Mouse (Mus musculus): ENCODE measurements at regions not wholly inside any gene's neighbourhood (a gene's known extent, or its start where the extent isn't known, plus 50 kb on each side); places are given as distances from the start of the nearest gene placed in this dataset.

DNA sequence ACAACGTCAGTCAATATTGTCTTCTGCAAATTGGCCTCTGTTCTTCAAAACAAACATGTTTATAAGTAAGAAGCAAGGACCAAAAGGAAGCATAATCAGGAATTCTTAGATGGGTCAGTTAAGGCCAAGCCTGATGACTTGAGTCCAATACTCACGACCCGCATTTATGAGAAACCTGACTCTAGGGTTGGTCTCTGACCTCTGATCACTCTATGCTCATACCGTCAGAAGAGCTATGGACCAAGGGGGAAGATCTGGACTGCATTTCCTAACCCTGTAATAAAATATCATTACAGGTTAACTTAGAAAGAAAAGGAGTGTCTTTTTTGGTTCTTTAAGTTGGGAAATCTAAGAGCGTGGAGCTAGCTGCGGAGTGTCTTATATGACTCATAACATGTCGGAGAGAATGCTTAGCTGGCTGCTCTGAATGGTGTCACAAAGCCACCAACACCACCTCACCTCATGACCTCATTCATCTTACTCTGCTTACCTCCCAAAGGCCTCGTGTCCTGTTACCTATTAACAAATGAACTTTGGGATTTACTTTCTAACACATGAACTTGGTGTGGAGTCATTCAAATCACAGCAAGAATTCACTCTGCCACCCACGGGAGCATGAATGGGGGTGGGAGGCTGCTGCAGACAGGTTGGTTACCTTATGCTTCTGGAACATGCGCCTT, 170.3 kb downstream of the Cd83 start:
- Histone ChIP-seq H3K9me3 (ENCODE audit: control insufficient read depth, low read length) (no peaks in the 10 kb centered on the region), H3K4me2 (ENCODE audit: low read length) (no peak overlapping the region), H3K27ac (ENCODE audit: low read depth, low read length) (no peak overlapping the region), H3K4me3 (ENCODE audit: low read length) (no peak overlapping the region), H3K9ac (ENCODE audit: low read depth, low read length) (no peak overlapping the region), H3K4me1 (ENCODE audit: control insufficient read depth, insufficient read depth, low read depth, low read length) (peaks cover 3% of the 10 kb centered on the region; the same call in 1 of the 2 replicates), H3K27me3 (replicated peaks; ENCODE audit: control insufficient read depth, insufficient read depth, low read length) (no peaks in the 10 kb centered on the region), H3K36me3 (ENCODE audit: control insufficient read depth, insufficient read depth, low read length) (no peaks in the 10 kb centered on the region)
- no peak for ATAC-seq
- WGBS = 91% methylated on average over 10 of the region's 10 CpGs

DNA sequence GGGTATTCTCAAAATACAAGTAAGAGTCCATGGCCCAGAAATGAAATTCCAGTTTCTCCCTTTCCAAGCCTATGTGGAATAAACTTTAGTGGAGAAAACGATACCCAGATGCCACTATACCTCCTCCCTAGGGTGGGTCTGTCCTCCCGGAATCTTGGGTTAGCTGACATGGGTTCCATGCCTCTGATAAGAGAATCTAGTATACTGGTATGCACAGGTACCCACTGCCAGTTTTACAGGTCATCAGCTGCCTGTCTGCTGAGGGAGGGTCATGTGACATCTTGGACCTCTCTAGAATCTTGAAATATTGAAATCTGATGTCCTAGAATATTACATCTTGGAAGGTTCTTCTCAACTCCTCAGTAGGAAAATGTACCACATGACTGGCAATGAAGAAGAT, 172.5 kb downstream of the Cd83 start:
- no peak overlapping the region for H3K4me2 ChIP-seq (ENCODE audit: low read length)
- H3K9me3 ChIP-seq (ENCODE audit: control insufficient read depth, low read length) = no peaks in the 10 kb centered on the region
- H3K9ac ChIP-seq (ENCODE audit: low read depth, low read length) = no peak overlapping the region
- ATAC-seq = no peak
- H3K27me3 ChIP-seq (replicated peaks; ENCODE audit: control insufficient read depth, insufficient read depth, low read length) = no peaks in the 10 kb centered on the region
- no peaks in the 10 kb centered on the region for H3K4me1 ChIP-seq (ENCODE audit: control insufficient read depth, insufficient read depth, low read depth, low read length)
- H3K27ac ChIP-seq (ENCODE audit: low read depth, low read length) = no peak overlapping the region
- 87% methylated on average over 2 of the region's 2 CpGs for WGBS
- H3K4me3 ChIP-seq (ENCODE audit: low read length) = no peak overlapping the region
- no peaks in the 10 kb centered on the region for H3K36me3 ChIP-seq (ENCODE audit: control insufficient read depth, insufficient read depth, low read length)

DNA sequence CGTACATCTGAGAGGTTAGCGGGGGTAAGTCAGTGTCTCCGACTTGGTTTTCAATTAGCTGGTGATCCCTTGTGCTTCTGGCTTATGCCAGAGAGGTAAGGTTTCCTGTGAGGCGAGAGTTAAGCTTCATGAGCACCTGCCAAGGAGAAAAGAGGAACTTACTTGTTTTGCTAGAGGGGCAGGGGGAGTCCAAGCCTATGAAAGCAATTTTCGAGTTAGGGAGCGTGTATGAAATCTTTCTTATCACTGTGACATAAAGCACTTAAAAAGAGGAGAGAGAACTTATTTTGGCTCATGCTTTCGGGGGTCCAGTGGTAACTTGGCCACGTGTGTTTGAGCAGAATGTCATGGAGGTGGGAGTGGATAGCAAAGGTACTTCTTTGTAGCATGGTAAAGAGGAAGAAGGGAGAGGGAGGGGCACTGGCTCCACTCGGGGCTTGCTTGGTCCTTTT, 174.6 kb downstream of the Cd83 start:
- Histone ChIP-seq H3K36me3 (ENCODE audit: control insufficient read depth, insufficient read depth, low read length) (no peaks in the 10 kb centered on the region), H3K27ac (ENCODE audit: low read depth, low read length) (no peak overlapping the region), H3K4me2 (ENCODE audit: low read length) (no peak overlapping the region), H3K9ac (ENCODE audit: low read depth, low read length) (no peak overlapping the region), H3K27me3 (replicated peaks; ENCODE audit: control insufficient read depth, insufficient read depth, low read length) (no peaks in the 10 kb centered on the region), H3K4me3 (ENCODE audit: low read length) (no peak overlapping the region), H3K9me3 (ENCODE audit: control insufficient read depth, low read length) (no peaks in the 10 kb centered on the region), H3K4me1 (ENCODE audit: control insufficient read depth, insufficient read depth, low read depth, low read length) (no peaks in the 10 kb centered on the region)
- 61% methylated on average over 9 of the region's 9 CpGs for WGBS
- no peak for ATAC-seq

- no peak for ATAC-seq
- Histone ChIP-seq H3K9me3 (ENCODE audit: control insufficient read depth, low read length) (no peaks in the 10 kb centered on the region), H3K9ac (ENCODE audit: low read depth, low read length) (no peak overlapping the region), H3K27me3 (replicated peaks; ENCODE audit: control insufficient read depth, insufficient read depth, low read length) (no peaks in the 10 kb centered on the region), H3K4me3 (ENCODE audit: low read length) (no peak overlapping the region), H3K27ac (ENCODE audit: low read depth, low read length) (no peak overlapping the region), H3K36me3 (ENCODE audit: control insufficient read depth, insufficient read depth, low read length) (no peaks in the 10 kb centered on the region), H3K4me2 (ENCODE audit: low read length) (no peak overlapping the region), H3K4me1 (ENCODE audit: control insufficient read depth, insufficient read depth, low read depth, low read length) (no peaks in the 10 kb centered on the region)
- 78% methylated on average over 6 of the region's 6 CpGs for WGBS
Observed at GRCm38 (mm10) chr13:43961047-43961690, 176.6 kb downstream of the Cd83 start.

- 84% methylated on average over 3 of the region's 3 CpGs for WGBS
Observed at GRCm38 (mm10) chr13:43961987-43962386, 177.4 kb downstream of the Cd83 start.

DNA sequence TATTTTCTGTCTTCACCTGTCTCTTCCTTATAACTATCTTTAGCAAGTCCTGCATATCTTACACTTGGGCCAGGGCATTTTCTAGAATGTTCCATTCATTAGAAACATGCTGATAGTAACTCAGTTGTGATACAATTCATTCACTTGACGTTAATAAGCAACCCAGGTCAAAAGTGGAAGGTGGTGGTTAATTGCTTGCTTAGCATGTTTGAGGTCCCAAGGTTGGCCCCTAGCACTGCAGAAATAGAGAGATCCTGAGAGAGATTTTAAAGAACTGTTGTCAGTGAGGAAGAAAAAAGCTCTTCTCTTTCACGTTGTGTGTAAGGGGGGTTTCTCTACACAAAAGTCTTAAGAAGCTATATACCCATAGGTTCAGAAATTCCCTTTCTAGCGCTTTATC, 178.7 kb downstream of the Cd83 start:
- H3K4me3 ChIP-seq (ENCODE audit: low read length) = no peak overlapping the region
- no peaks in the 10 kb centered on the region for H3K4me1 ChIP-seq (ENCODE audit: control insufficient read depth, insufficient read depth, low read depth, low read length)
- no peak overlapping the region for H3K9ac ChIP-seq (ENCODE audit: low read depth, low read length)
- no peaks in the 10 kb centered on the region for H3K27me3 ChIP-seq (replicated peaks; ENCODE audit: control insufficient read depth, insufficient read depth, low read length)
- H3K9me3 ChIP-seq (ENCODE audit: control insufficient read depth, low read length) = no peaks in the 10 kb centered on the region
- WGBS = 81% methylated on average over 3 of the region's 3 CpGs
- ATAC-seq = no peak
- H3K36me3 ChIP-seq (ENCODE audit: control insufficient read depth, insufficient read depth, low read length) = no peaks in the 10 kb centered on the region
- no peak overlapping the region for H3K27ac ChIP-seq (ENCODE audit: low read depth, low read length)
- H3K4me2 ChIP-seq (ENCODE audit: low read length) = no peak overlapping the region

More at GRCm38 (mm10) chr13:43961987-43962386, 177.4 kb downstream of the Cd83 start:
- Histone ChIP-seq H3K4me2 (ENCODE audit: low read length) (no peak overlapping the region), H3K36me3 (ENCODE audit: control insufficient read depth, insufficient read depth, low read length) (no peaks in the 10 kb centered on the region), H3K4me3 (ENCODE audit: low read length) (no peak overlapping the region), H3K27ac (ENCODE audit: low read depth, low read length) (no peak overlapping the region), H3K9ac (ENCODE audit: low read depth, low read length) (no peak overlapping the region), H3K9me3 (ENCODE audit: control insufficient read depth, low read length) (no peaks in the 10 kb centered on the region), H3K4me1 (ENCODE audit: control insufficient read depth, insufficient read depth, low read depth, low read length) (no peaks in the 10 kb centered on the region), H3K27me3 (replicated peaks; ENCODE audit: control insufficient read depth, insufficient read depth, low read length) (no peaks in the 10 kb centered on the region)
- ATAC-seq = no peak

- H3K4me1 ChIP-seq (ENCODE audit: control insufficient read depth, insufficient read depth, low read depth, low read length) = no peaks in the 10 kb centered on the region
- 77% methylated on average over 4 of the region's 4 CpGs for WGBS
- no peak overlapping the region for H3K27ac ChIP-seq (ENCODE audit: low read depth, low read length)
- no peak overlapping the region for H3K9ac ChIP-seq (ENCODE audit: low read depth, low read length)
- no peak overlapping the region for H3K4me3 ChIP-seq (ENCODE audit: low read length)
- H3K27me3 ChIP-seq (replicated peaks; ENCODE audit: control insufficient read depth, insufficient read depth, low read length) = no peaks in the 10 kb centered on the region
- H3K4me2 ChIP-seq (ENCODE audit: low read length) = no peak overlapping the region
- no peaks in the 10 kb centered on the region for H3K36me3 ChIP-seq (ENCODE audit: control insufficient read depth, insufficient read depth, low read length)
- ATAC-seq = no peak
- no peaks in the 10 kb centered on the region; the same call in 1 of the 2 replicates for H3K9me3 ChIP-seq (ENCODE audit: control insufficient read depth, low read length)
Observed at GRCm38 (mm10) chr13:43965256-43965905, 180.8 kb downstream of the Cd83 start.

DNA sequence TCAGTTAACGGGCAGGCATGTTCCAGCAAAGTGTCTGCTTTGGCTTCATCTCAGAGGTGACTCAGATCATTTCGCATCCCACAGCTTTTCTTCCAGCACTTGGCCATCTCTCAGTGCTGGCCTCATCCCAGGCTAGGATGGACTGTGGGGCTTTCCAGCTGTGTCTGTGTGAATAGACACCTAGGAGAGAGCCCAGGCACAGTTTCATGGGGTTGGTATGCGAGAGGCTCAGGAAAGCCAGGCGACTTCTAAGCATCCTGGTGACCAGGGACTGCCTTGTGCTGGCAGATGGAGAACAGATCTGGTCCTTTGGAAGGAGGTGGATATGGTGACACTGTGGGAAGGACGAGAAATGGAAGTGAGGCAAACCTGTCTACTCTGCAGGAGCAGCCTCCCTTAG, 182.9 kb downstream of the Cd83 start:
- H3K4me3 ChIP-seq (ENCODE audit: low read length) = no peak overlapping the region
- H3K9me3 ChIP-seq (ENCODE audit: control insufficient read depth, low read length) = no peaks in the 10 kb centered on the region; the same call in 1 of the 2 replicates
- H3K27ac ChIP-seq (ENCODE audit: low read depth, low read length) = no peak overlapping the region
- no peak overlapping the region for H3K9ac ChIP-seq (ENCODE audit: low read depth, low read length)
- H3K27me3 ChIP-seq (replicated peaks; ENCODE audit: control insufficient read depth, insufficient read depth, low read length) = no peaks in the 10 kb centered on the region
- H3K4me1 ChIP-seq (ENCODE audit: control insufficient read depth, insufficient read depth, low read depth, low read length) = no peaks in the 10 kb centered on the region
- H3K36me3 ChIP-seq (ENCODE audit: control insufficient read depth, insufficient read depth, low read length) = no peaks in the 10 kb centered on the region
- WGBS = 76% methylated on average over 5 of the region's 5 CpGs
- ATAC-seq = no peak
- H3K4me2 ChIP-seq (ENCODE audit: low read length) = no peak overlapping the region

GRCm38 (mm10) chr13:43972906-43973305, 188.3 kb downstream of the Cd83 start:
- H3K4me2 ChIP-seq (ENCODE audit: low read length) = no peak overlapping the region
- H3K27ac ChIP-seq (ENCODE audit: low read depth, low read length) = no peak overlapping the region
- no peaks in the 10 kb centered on the region for H3K36me3 ChIP-seq (ENCODE audit: control insufficient read depth, insufficient read depth, low read length)
- H3K4me1 ChIP-seq (ENCODE audit: control insufficient read depth, insufficient read depth, low read depth, low read length) = no peaks in the 10 kb centered on the region
- no peak for ATAC-seq
- H3K27me3 ChIP-seq (replicated peaks; ENCODE audit: control insufficient read depth, insufficient read depth, low read length) = no peaks in the 10 kb centered on the region
- no peak overlapping the region for H3K9ac ChIP-seq (ENCODE audit: low read depth, low read length)
- H3K4me3 ChIP-seq (ENCODE audit: low read length) = no peak overlapping the region
- no peaks in the 10 kb centered on the region; the same call in 1 of the 2 replicates for H3K9me3 ChIP-seq (ENCODE audit: control insufficient read depth, low read length)
- WGBS = 89% methylated on average over 2 of the region's 2 CpGs
